Comparison of ENCODE assay signal across 13 mouse cellular contexts in the genomic region with DNA sequence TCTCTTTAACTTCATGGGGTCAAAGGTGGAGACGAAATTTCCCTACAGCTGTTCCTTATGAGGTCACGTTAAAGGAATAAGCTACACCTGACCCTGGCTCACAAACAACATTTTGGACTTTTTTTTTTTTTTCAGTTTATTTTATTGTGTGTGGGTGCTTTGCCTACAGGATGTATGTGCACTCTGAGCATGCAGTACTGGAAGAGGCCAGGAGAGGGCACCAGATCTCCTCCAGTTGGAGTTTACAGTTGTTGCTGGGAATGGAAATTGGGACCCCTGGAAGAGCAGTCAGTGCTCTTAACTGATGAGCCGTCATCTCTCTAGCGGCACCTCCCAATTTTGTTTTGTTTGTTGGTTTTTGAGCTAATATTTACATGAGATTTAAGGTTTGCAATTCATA. TPM values are rescaled to one million over a fixed set of nuclear protein-coding genes. Genes with fewer than 3 reads are reported as not detected.
DNase-seq lines count a peak whose midpoint lies in the region; ATAC-seq and TF ChIP-seq lines count a peak whose summit lies in the region.
"Had no signal": no experiment of that assay in that cellular context is flagged by ENCODE, and none has a peak within 500 bp of the region (broad histone marks: within the 10 kb centered on the region; RNA-seq: fewer than 3 reads in every experiment).

No protein-coding gene starts in this region.

- no peaks in the 10 kb centered on the region for H3K27me3 ChIP-seq in intestine, postnatal 0 days (replicated peaks; ENCODE audit: control insufficient read depth, insufficient read depth, low read length)
- no peaks in the 10 kb centered on the region for H3K27me3 ChIP-seq in intestine, embryonic 15.5 days (replicated peaks)
- no peaks in the 10 kb centered on the region for H3K27me3 ChIP-seq in testis, adult 2 months (ENCODE audit: control insufficient read depth, insufficient read depth, low read length)
- H3K27me3 ChIP-seq: hindbrain, embryonic 15.5 days; liver, embryonic 13.5 days had no signal

- no peak overlapping the region for H3K27ac ChIP-seq in intestine, postnatal 0 days (ENCODE audit: low read depth, low read length)
- no peak overlapping the region for H3K27ac ChIP-seq in intestine, embryonic 15.5 days
- H3K27ac ChIP-seq in testis, adult 2 months (ENCODE audit: control insufficient read depth, insufficient read depth, low read depth, low read length): no peak overlapping the region
- H3K27ac ChIP-seq: forebrain, embryonic 10.5 days; hindbrain, embryonic 15.5 days; liver, embryonic 13.5 days had no signal

- 88% methylated on average over 4 of the region's 4 CpGs for WGBS in intestine, postnatal 0 days
- WGBS in intestine, embryonic 15.5 days: 93% methylated on average over 4 of the region's 4 CpGs

- intact Hi-C loops in heart, postnatal 10 days (cut with DNase I): no loop called here

- H3K36me3 ChIP-seq in intestine, postnatal 0 days (ENCODE audit: control insufficient read depth, insufficient read depth): no peaks in the 10 kb centered on the region
- no peaks in the 10 kb centered on the region for H3K36me3 ChIP-seq in intestine, embryonic 15.5 days
- no peaks in the 10 kb centered on the region for H3K36me3 ChIP-seq in testis, adult 2 months (ENCODE audit: control insufficient read depth, insufficient read depth, low read length)
- H3K36me3 ChIP-seq: forebrain, embryonic 10.5 days; hindbrain, embryonic 15.5 days had no signal

- no peaks in the 10 kb centered on the region for H3K9me3 ChIP-seq in intestine, postnatal 0 days (ENCODE audit: control insufficient read depth)
- H3K9me3 ChIP-seq in intestine, embryonic 15.5 days: no peaks in the 10 kb centered on the region
- H3K9me3 ChIP-seq: hindbrain, embryonic 15.5 days had no signal

- ATAC-seq in intestine, postnatal 0 days: no peak
- ATAC-seq in intestine, embryonic 15.5 days: no peak

- no peak for TF ChIP-seq POLR2A in testis, adult 2 months (IDR thresholded peaks at IDR 0.05; ENCODE audit: control insufficient read depth, low read depth, low read length)

- H3K4me3 ChIP-seq in intestine, postnatal 0 days (ENCODE audit: low read depth, low read length): no peak overlapping the region
- H3K4me3 ChIP-seq in intestine, embryonic 15.5 days (replicated peaks): no peak overlapping the region
- H3K4me3 ChIP-seq in testis, adult 2 months (ENCODE audit: control insufficient read depth, low read depth, low read length): no peak overlapping the region
- H3K4me3 ChIP-seq: forebrain, embryonic 10.5 days; hindbrain, embryonic 15.5 days; liver, embryonic 13.5 days had no signal

- H3K4me2 ChIP-seq in intestine, postnatal 0 days (replicated peaks; ENCODE audit: low read depth): no peak overlapping the region
- no peak overlapping the region for H3K4me2 ChIP-seq in intestine, embryonic 15.5 days (replicated peaks)
- H3K4me2 ChIP-seq: hindbrain, embryonic 15.5 days; liver, embryonic 13.5 days had no signal

- TF ChIP-seq CTCF in intestine, postnatal 0 days (IDR thresholded peaks at IDR 0.05; ENCODE audit: low read depth): peak; percentile 61
- TF ChIP-seq CTCF in testis, adult 2 months (IDR thresholded peaks at IDR 0.05; ENCODE audit: control insufficient read depth, insufficient read depth, insufficient replicate concordance, low read depth, low read length): peak; percentile 48; the same call in 1 of the 2 replicates

- no peak overlapping the region for H3K9ac ChIP-seq in intestine, postnatal 0 days (ENCODE audit: low read depth, low read length)
- no peak overlapping the region for H3K9ac ChIP-seq in intestine, embryonic 15.5 days
- H3K9ac ChIP-seq: hindbrain, embryonic 15.5 days; liver, embryonic 13.5 days had no signal

- DNase-seq in spleen, adult 12 weeks (ENCODE audit: low spot score): peak; percentile 29
- no peak for DNase-seq in spleen, postnatal 4 days (ENCODE audit: low spot score in 2 of 2)
- DNase-seq in ZHBTc4 (ENCODE audit: low read depth, low spot score): peak; percentile 90
- DNase-seq in heart, postnatal 10 days: no peak
- no peak for DNase-seq in cerebellum, postnatal 4 days (ENCODE audit: low spot score in 2 of 2)
- DNase-seq: layer of hippocampus, adult 9-11 months; liver, embryonic 13.5 days; thymus, adult 18-20 months had no signal

- H3K4me1 ChIP-seq in intestine, postnatal 0 days (replicated peaks; ENCODE audit: control insufficient read depth, insufficient read depth, low read length): no peaks in the 10 kb centered on the region
- H3K4me1 ChIP-seq in intestine, embryonic 15.5 days (replicated peaks): no peaks in the 10 kb centered on the region
- no peaks in the 10 kb centered on the region; the same call in 1 of the 2 replicates for H3K4me1 ChIP-seq in testis, adult 2 months (ENCODE audit: control insufficient read depth, insufficient read depth, low read length)
- H3K4me1 ChIP-seq: forebrain, embryonic 10.5 days; hindbrain, embryonic 15.5 days had no signal

RNA-seq across cellular contexts. Expression of gene Phospho1, which starts 38.6 kb away (rescaled TPM):
- polyA plus RNA-seq in intestine, postnatal 0 days (2015; fragmentation: Nextera tagmentation; extraction: Ambion mirVana): 2.6 and 2.9 TPM in 2 replicates
- 0.55 and 0.56 TPM in 2 replicates for polyA plus RNA-seq in intestine, embryonic 15.5 days (2015; fragmentation: Nextera tagmentation; extraction: Ambion mirVana)
- polyA plus RNA-seq in testis, adult 2 months (2012; rRNA removed): 371 and 441 TPM in 2 replicates
- total RNA-seq in heart, postnatal 10 days (2021): 100 to 1,000 TPM; 129 to 148 TPM
- polyA plus RNA-seq: forebrain, embryonic 10.5 days had no signal

RNA-seq across cellular contexts. Expression of gene Gngt2, which starts 51.3 kb away (rescaled TPM):
- 19.9 and 23.2 TPM in 2 replicates for polyA plus RNA-seq in intestine, postnatal 0 days (2015; fragmentation: Nextera tagmentation; extraction: Ambion mirVana)
- 20.3 and 21.7 TPM in 2 replicates for polyA plus RNA-seq in intestine, embryonic 15.5 days (2015; fragmentation: Nextera tagmentation; extraction: Ambion mirVana)
- polyA plus RNA-seq in testis, adult 2 months (2012; rRNA removed): 0.41 and 0.49 TPM in 2 replicates
- 10 to 100 TPM; 24.7 to 26.0 TPM for total RNA-seq in heart, postnatal 10 days (2021)

RNA-seq across cellular contexts. Expression of gene Abi3, which starts 56.6 kb away (rescaled TPM):
- 7.5 and 8.1 TPM in 2 replicates for polyA plus RNA-seq in intestine, postnatal 0 days (2015; fragmentation: Nextera tagmentation; extraction: Ambion mirVana)
- polyA plus RNA-seq in intestine, embryonic 15.5 days (2015; fragmentation: Nextera tagmentation; extraction: Ambion mirVana): 9.5 and 10.0 TPM in 2 replicates
- 0.58 and 0.93 TPM in 2 replicates for polyA plus RNA-seq in testis, adult 2 months (2012; rRNA removed)
- 10 to 100 TPM; 16.2 to 21.1 TPM for total RNA-seq in heart, postnatal 10 days (2021)

Comparison
In these comparisons a context has a peak if more than half of its experiments do, and no peak if none do; other contexts are left out.
1. DNase-seq: peak in spleen, adult 12 weeks (single experiment) and ZHBTc4 (single experiment); none in spleen, postnatal 4 days (0 of 2), heart, postnatal 10 days (0 of 2) and cerebellum, postnatal 4 days (0 of 2).
2. RNA of gene Phospho1, which starts 38.6 kb away (polyA plus RNA-seq): 371 to 441 TPM in testis, adult 2 months; 2.6 to 2.9 TPM in intestine, postnatal 0 days and 0.55 to 0.56 TPM in intestine, embryonic 15.5 days; every median in the first group is over 10 times any median in the second.
3. RNA of gene Gngt2, which starts 51.3 kb away (polyA plus RNA-seq): 20.3 to 21.7 TPM in intestine, embryonic 15.5 days and 19.9 to 23.2 TPM in intestine, postnatal 0 days; 0.41 to 0.49 TPM in testis, adult 2 months; every median in the first group is over 10 times any median in the second.